Mouse (Mus musculus): ENCODE measurements around the gene Il20.

Il20 gene

DNA sequence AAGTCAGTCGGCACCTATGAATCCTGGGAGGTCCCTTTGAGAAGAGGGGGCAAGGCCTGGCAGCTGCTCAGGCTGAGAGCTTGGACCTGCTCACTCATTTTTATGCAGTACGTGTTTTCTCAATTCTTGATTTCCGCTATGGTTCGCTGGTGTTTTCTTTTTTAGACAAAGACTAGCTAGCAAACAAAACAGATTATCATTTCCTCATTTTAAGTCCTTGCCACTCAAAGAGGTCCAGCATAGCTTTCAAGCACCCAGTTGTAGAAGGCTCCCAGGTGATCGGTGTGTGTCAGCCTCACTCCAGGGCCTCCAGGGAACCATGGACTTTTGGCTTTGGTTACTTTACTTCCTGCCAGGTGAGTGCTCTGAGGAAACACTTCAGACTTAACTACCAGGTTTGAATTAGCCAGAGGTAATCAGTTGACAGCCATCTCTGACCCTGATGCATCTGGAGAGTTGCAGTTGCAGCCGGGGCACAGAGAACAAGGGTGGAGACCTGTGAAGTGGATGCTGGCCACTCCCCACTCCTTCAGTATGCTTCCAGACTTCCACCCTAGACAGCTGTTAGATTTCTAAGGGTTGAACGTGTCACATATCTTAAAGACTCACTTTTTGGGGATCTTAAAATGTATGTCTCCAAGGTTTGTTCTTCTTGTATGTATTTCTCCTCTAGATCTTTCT, 45.6 kb downstream of the Il20 start, which contains the start of gene Fcmr:
Gene Fcmr (plus strand): TSS at position 129 of the 681 bp plus-strand sequence.
- no peak for DNase-seq (ENCODE audit: extremely low read depth, low read depth)

DNA sequence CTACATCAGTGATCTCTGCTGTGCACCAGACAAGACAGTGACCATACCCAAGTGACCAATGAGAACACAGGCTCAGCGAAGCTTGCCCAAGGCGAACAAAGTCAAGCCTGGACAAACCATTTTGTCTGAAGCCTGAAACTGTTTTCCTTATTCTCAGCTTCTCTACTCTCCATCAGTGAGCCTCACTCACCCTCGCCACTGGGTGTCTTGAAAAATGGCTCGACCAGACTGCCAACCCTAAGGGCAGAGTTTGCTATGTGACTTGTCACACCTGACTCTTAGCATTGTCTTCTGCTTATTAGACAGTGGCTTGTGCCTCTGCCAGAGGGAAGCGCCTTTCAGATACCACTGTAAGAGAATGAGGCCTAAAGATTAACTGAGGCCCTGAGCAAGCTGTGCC, 46.5 kb downstream of the Il20 start:
- no peak for DNase-seq (ENCODE audit: extremely low read depth, low read depth)

DNA sequence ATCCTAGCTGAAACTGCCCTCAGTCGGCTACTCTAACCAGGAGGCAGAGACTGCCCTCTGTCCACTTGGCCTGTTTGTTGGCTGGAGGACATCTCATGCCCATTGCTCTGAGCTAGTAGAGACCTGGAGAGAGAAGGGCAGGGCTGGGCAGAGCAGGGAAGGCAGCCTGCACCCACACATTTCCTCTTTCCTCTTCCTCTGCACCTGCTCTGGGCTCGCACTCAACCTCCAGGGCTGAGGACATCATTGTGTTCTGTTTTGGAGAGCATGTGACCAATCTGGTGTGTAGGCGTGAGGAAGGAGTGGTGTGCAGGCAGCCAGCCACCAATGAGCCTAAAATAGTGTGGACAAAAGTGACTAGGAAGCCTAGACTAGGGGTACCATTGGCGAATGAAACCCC, 47.0 kb downstream of the Il20 start:
- no peak for DNase-seq (ENCODE audit: extremely low read depth, low read depth)

DNA sequence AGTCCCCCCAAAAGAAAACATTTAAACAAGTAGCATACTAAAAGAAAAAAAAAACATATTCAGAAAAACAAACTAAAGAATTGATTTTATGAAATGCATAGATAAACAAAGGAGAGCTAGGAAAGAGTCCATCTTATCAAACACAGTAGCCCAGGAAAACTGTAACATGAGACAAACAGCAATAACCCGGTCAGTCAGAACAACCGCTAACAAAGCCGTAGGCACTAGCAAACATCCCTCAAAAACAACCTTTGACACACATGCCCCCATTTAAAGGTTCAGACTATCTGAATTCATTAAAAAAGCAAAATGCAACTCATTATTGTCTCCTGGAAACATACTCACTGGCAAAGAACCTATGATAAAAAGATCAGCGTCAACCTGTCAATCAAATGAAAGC, 53.8 kb downstream of the Il20 start:
- no peak for DNase-seq (ENCODE audit: extremely low read depth, low read depth)
